Mouse (Mus musculus): ENCODE measurements around the gene Nes.

GRCm38 (mm10) chr3:88010634-88011265, 39.9 kb downstream of the Nes start:
- no peak for TF ChIP-seq GATA1 (IDR thresholded peaks at IDR 0.05; ENCODE audit: borderline replicate concordance, low read length)
- TF ChIP-seq FLI1 (IDR thresholded peaks at IDR 0.05; ENCODE audit: low read length) = no peak

Data from megakaryocyte, embryonic 14.5 days (primary cell).